Mouse (Mus musculus) embryonic facial prominence, embryonic 15.5 days (tissue): ENCODE data around the gene 1700014D04Rik. TPM values are rescaled to one million over a fixed set of nuclear protein-coding genes. Genes with fewer than 3 reads are reported as not detected.
"Not testable (repeated sequence)": the region's sequence is repeated elsewhere in the genome, so short reads cannot be mapped to it uniquely, and the experiment has no call there.

ENCODE experiments used
- ATAC-seq: fragments of 200-750 bp; cut with Nextera tagmentation; 2 replicates; pipeline ENCODE4 v1.8.0; 2017; ENCODE audit warnings: low read depth, moderate TSS enrichment; ENCODE audit not compliant: insufficient number of reproducible peaks, low FRiP score, low TSS enrichment
- H3K27ac ChIP-seq: fragments of 300-500 bp; sonication (generic); replicated peaks from 2 replicates; pipeline ENCODE4 v1.5.1; 2015; ENCODE audit warnings: mild to moderate bottlenecking, inconsistent platforms
- H3K27me3 ChIP-seq: fragments of 300-500 bp; sonication (generic); 2 replicates; pipeline ENCODE4 v1.6.1; 2015; ENCODE audit warnings: inconsistent platforms
- H3K36me3 ChIP-seq: fragments of 300-500 bp; sonication (generic); 2 replicates; pipeline ENCODE4 v1.6.1; 2015; ENCODE audit warnings: mild to moderate bottlenecking, inconsistent platforms
- H3K4me1 ChIP-seq: fragments of 300-500 bp; sonication (generic); 2 replicates; pipeline ENCODE4 v1.6.1; 2015; ENCODE audit warnings: inconsistent platforms
- H3K4me2 ChIP-seq: fragments of 300-500 bp; sonication (generic); replicated peaks from 2 replicates; pipeline ENCODE4 v1.6.1; 2015; ENCODE audit warnings: mild to moderate bottlenecking, inconsistent platforms
- H3K4me3 ChIP-seq: fragments of 300-500 bp; sonication (generic); replicated peaks from 2 replicates; pipeline ENCODE4 v1.5.1; 2015; ENCODE audit warnings: mild to moderate bottlenecking, inconsistent platforms
- H3K9ac ChIP-seq: fragments of 300-500 bp; sonication (generic); 2 replicates; pipeline ENCODE4 v1.6.1; 2015; ENCODE audit warnings: inconsistent platforms
- H3K9me3 ChIP-seq: fragments of 300-500 bp; sonication (generic); replicated peaks from 2 replicates; pipeline ENCODE4 v1.6.1; 2016; ENCODE audit warnings: inconsistent platforms
- WGBS: fragments of 180-500 bp; shearing (Covaris S2); methylation state at CpG from one replicate; pipeline ENCODE4 v1.1.7; 2015; 5-methylcytosine and 5-hydroxymethylcytosine counted together
- polyA plus RNA-seq: library from polyadenylated mRNA; unstranded; fragments of >200 nt; fragmentation: Nextera tagmentation; extraction: Ambion mirVana; gene quantifications from 2 replicates; pipeline ENCODE4 v1.2.1, GENCODE M21; 2015

1700014D04Rik gene
- polyA plus RNA-seq, 1 experiment from 2014 or later = not detected

- H3K27me3 ChIP-seq, H3K27ac ChIP-seq, H3K9me3 ChIP-seq, H3K4me3 ChIP-seq, H3K36me3 ChIP-seq, H3K4me2 ChIP-seq, ATAC-seq, H3K4me1 ChIP-seq, H3K9ac ChIP-seq: not testable (repeated sequence)
- WGBS = 41% methylated on average over 6 of the region's 6 CpGs
Observed at GRCm38 (mm10) chr13:59734347-59734746, 12.2 kb downstream of the 1700014D04Rik start.

- Histone ChIP-seq H3K9me3 (no peaks in the 10 kb centered on the region), H3K27ac (no peak overlapping the region), H3K36me3 (no peaks in the 10 kb centered on the region), H3K9ac (no peak overlapping the region), H3K27me3 (no peaks in the 10 kb centered on the region), H3K4me1 (no peaks in the 10 kb centered on the region), H3K4me2 (no peak overlapping the region), H3K4me3 (no peak overlapping the region)
- ATAC-seq = no peak
- 77% methylated on average over 4 of the region's 4 CpGs for WGBS
Observed at GRCm38 (mm10) chr13:59733936-59734335, 12.6 kb downstream of the 1700014D04Rik start.

DNA sequence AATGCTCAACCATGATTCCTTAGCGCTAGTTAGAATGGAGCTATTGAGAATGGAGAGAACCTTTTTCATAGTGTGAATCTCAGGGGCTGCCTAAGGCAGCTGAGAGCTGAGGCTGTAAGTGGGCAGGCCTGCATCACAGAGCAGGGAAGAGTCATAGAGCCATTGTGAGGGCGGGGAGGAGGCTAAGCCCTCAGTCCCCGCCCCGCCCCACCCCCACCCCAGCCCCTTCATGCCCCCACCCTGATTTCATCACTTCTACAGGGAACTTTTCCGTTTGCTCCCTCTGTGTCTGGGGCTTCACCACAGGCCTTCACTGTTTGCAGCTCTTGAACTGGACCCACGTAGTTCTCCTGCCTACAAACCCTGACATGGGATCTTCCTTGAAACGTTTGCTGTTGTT is 14.9 kb downstream of the 1700014D04Rik start, which contains the start of gene Spata31d1d:
Spata31d1d (minus strand) TSS at position 101 of the 400 bp plus-strand sequence.
- Histone ChIP-seq H3K36me3 (no peaks in the 10 kb centered on the region), H3K4me2 (no peak within 1 kb of the TSS), H3K27ac (no peak within 1 kb of the TSS), H3K9me3 (no peaks in the 10 kb centered on the region), H3K4me3 (no peak within 1 kb of the TSS), H3K9ac (no peak within 1 kb of the TSS), H3K27me3 (no peaks in the 10 kb centered on the region), H3K4me1 (0 out of 2 replicates have a peak, but pooled peaks cover 3% of the 10 kb centered on the region)
- 43% methylated on average over 7 of the region's 7 CpGs for WGBS
- ATAC-seq = no peak

- no peak overlapping the region for H3K9ac ChIP-seq
- no peaks in the 10 kb centered on the region for H3K27me3 ChIP-seq
- WGBS = 26% methylated on average over 7 of the region's 7 CpGs
- no peaks in the 10 kb centered on the region for H3K36me3 ChIP-seq
- no peak overlapping the region for H3K27ac ChIP-seq
- ATAC-seq = peak; percentile 70
- no peaks in the 10 kb centered on the region for H3K9me3 ChIP-seq
- no peak overlapping the region for H3K4me2 ChIP-seq
- no peak overlapping the region for H3K4me3 ChIP-seq
- 0 out of 2 replicates have a peak, but pooled peaks cover 3% of the 10 kb centered on the region for H3K4me1 ChIP-seq
Observed at GRCm38 (mm10) chr13:59728378-59729093, 18.0 kb downstream of the 1700014D04Rik start.

- Histone ChIP-seq H3K4me3 (0 out of 2 replicates have a peak overlapping the region, but pooled peaks have one; percentile 2), H3K4me2 (peak overlapping the region; percentile 34), H3K27me3 (no peaks in the 10 kb centered on the region), H3K9ac (no peak overlapping the region), H3K36me3 (no peaks in the 10 kb centered on the region), H3K4me1 (0 out of 2 replicates have a peak, but pooled peaks cover 3% of the 10 kb centered on the region), H3K9me3 (no peaks in the 10 kb centered on the region), H3K27ac (no peak overlapping the region)
- ATAC-seq = no peak
- WGBS = 34% methylated on average over 29 of the region's 29 CpGs
Observed at GRCm38 (mm10) chr13:59726139-59726867, 20.2 kb downstream of the 1700014D04Rik start.

DNA sequence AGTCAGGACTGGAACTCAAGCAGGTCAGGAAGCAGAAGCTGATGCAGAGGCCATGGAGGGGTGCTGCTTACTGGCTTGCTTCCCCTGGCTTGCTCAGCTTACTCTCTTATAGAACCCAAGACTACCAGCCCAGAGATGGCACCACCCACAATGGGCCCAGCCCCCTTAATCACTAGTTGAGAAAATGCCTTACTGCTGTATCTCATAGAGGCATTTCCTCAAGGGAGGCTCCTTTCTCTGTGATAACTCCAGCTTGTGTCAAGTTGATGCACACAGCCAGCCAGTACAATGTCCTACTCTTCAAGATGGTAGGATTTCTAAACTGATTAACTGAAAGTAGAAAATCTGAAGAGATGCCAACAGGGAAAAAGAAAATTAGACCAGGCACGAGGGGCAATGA is 24.5 kb downstream of the 1700014D04Rik start:
- not testable (repeated sequence) for H3K4me3 ChIP-seq, H3K4me2 ChIP-seq, H3K4me1 ChIP-seq, H3K27me3 ChIP-seq, H3K36me3 ChIP-seq, H3K9me3 ChIP-seq, H3K27ac ChIP-seq, ATAC-seq, H3K9ac ChIP-seq
- WGBS = 78% methylated on average over 1 of the region's 1 CpGs

- no peaks in the 10 kb centered on the region for H3K36me3 ChIP-seq
- no peak overlapping the region for H3K4me3 ChIP-seq
- 0 out of 2 replicates have a peak, but pooled peaks have one; percentile 40 for ATAC-seq
- H3K4me1 ChIP-seq = peaks cover 8% of the 10 kb centered on the region; the same call in 1 of the 2 replicates
- no peak overlapping the region for H3K9ac ChIP-seq
- no peak overlapping the region for H3K4me2 ChIP-seq
- H3K9me3 ChIP-seq = no peaks in the 10 kb centered on the region
- H3K27ac ChIP-seq = peak overlapping the region; percentile 17; the same call in 1 of the 2 replicates
- H3K27me3 ChIP-seq = no peaks in the 10 kb centered on the region
- WGBS = 75% methylated on average over 1 of the region's 1 CpGs
Observed at GRCm38 (mm10) chr13:59719475-59719874, 27.1 kb downstream of the 1700014D04Rik start.

DNA sequence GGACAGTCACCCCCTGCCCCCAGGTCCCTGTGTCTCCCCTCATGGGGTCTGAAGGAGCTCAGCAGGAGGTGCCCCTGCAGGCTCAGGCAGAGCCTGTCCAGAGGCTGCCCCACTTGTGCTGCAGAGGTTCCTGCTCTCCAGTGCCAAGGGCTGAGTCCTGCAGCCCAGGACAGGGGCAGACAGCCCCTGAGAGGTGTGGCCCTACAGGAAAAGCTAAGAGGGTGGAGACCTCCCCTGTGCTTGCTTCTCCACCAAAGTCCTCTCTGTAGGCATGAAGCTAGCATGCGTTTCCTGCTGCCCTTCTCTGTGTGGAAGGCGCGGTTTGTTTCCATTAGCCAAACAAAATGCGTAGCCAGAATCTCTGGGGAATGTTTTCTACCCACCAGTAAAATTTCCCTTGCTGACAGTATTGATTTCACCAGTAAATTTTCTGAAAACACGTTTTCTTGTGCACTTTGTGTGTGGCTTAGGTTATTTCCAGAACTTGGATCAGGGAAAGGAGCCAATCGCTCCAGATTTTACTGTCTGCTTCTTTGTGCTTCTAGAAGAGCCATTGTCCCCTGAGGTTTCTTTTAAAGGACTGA is 27.6 kb downstream of the 1700014D04Rik start:
- peak overlapping the region; percentile 17 for H3K27ac ChIP-seq
- WGBS = 16% methylated on average over 6 of the region's 6 CpGs
- not testable (repeated sequence) for H3K4me3 ChIP-seq, H3K36me3 ChIP-seq, H3K27me3 ChIP-seq, H3K9me3 ChIP-seq, H3K9ac ChIP-seq, H3K4me1 ChIP-seq, ATAC-seq, H3K4me2 ChIP-seq

- 26% methylated on average over 3 of the region's 3 CpGs for WGBS
- no peaks in the 10 kb centered on the region for H3K9me3 ChIP-seq
- no peak for ATAC-seq
Observed at GRCm38 (mm10) chr13:59713710-59714109, 32.8 kb downstream of the 1700014D04Rik start.

DNA sequence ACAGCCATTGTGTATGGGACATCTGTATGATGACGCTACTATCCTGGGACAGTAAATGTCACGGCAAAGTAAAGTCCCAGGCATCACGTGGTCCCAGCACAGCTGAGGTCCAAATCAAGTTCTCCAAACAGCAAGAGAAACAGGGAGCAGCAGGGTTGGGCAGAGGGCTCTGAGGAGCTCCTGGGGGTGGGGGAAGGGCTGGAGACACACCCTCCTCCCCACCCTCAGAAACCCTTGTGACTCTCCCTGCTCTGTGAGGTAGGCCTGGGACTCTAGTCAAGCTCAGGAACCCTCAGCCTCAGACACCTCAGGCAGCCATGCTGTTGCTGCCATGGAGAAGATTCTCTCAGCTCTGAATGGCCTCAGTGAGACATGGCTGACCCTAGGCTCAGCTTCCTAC is 34.6 kb downstream of the 1700014D04Rik start, which contains the start of gene Spata31d1b:
Spata31d1b (plus strand) TSS at position 301 of the 400 bp plus-strand sequence.
- not testable (repeated sequence) for H3K9me3 ChIP-seq, H3K27me3 ChIP-seq, H3K9ac ChIP-seq, ATAC-seq, H3K36me3 ChIP-seq, H3K4me1 ChIP-seq, H3K4me2 ChIP-seq, H3K4me3 ChIP-seq, H3K27ac ChIP-seq
- WGBS = 48% methylated on average over 3 of the region's 3 CpGs

More at GRCm38 (mm10) chr13:59713710-59714109, 32.8 kb downstream of the 1700014D04Rik start:
- Histone ChIP-seq H3K4me3 (no peak overlapping the region), H3K9ac (no peak overlapping the region), H3K36me3 (no peaks in the 10 kb centered on the region), H3K27me3 (no peaks in the 10 kb centered on the region), H3K4me1 (no peaks in the 10 kb centered on the region), H3K27ac (no peak overlapping the region), H3K4me2 (no peak overlapping the region)

GRCm38 (mm10) chr13:59710230-59710629 is 36.3 kb downstream of the 1700014D04Rik start, which contains the start of gene Spata31d1a:
Gene Spata31d1a (minus strand): TSS chr13:59710330.
- H3K4me2 ChIP-seq = no peak within 1 kb of the TSS
- no peaks in the 10 kb centered on the region for H3K9me3 ChIP-seq
- H3K4me1 ChIP-seq = no peaks in the 10 kb centered on the region
- WGBS = 90% methylated on average over 15 of the region's 15 CpGs
- no peaks in the 10 kb centered on the region for H3K27me3 ChIP-seq
- ATAC-seq = no peak
- H3K36me3 ChIP-seq = no peaks in the 10 kb centered on the region
- no peak within 1 kb of the TSS for H3K4me3 ChIP-seq
- no peak within 1 kb of the TSS for H3K9ac ChIP-seq
- no peak within 1 kb of the TSS for H3K27ac ChIP-seq
